Mouse (Mus musculus) kidney, embryonic 15.5 days (tissue): ENCODE measurements around the gene Pet100. TPM values are rescaled to one million over a fixed set of nuclear protein-coding genes. Genes with fewer than 3 reads are reported as not detected.
"Not testable (repeated sequence)": the region's sequence is repeated elsewhere in the genome, so short reads cannot be mapped to it uniquely, and the experiment has no call there.

Source experiments
- ATAC-seq: fragments of 200-750 bp; cut with Nextera tagmentation; replicated peaks from 2 replicates; pipeline ENCODE4 v1.8.0; 2017; ENCODE audit warnings: moderate TSS enrichment; ENCODE audit not compliant: low FRiP score
- H3K27ac ChIP-seq: fragments of 300-500 bp; sonication (generic); 2 replicates; pipeline ENCODE4 v1.5.1; 2015; ENCODE audit warnings: mild to moderate bottlenecking, inconsistent platforms
- H3K27me3 ChIP-seq: fragments of 300-500 bp; sonication (generic); 2 replicates; pipeline ENCODE4 v1.6.1; 2015; ENCODE audit warnings: inconsistent platforms
- H3K36me3 ChIP-seq: fragments of 300-500 bp; sonication (generic); 2 replicates; pipeline ENCODE4 v1.6.1; 2015; ENCODE audit warnings: inconsistent platforms
- H3K4me1 ChIP-seq: fragments of 300-500 bp; sonication (generic); 2 replicates; pipeline ENCODE4 v1.6.1; 2015; ENCODE audit warnings: inconsistent platforms
- H3K4me2 ChIP-seq: fragments of 300-500 bp; sonication (generic); 2 replicates; pipeline ENCODE4 v1.6.1; 2015; ENCODE audit warnings: moderate library complexity, mild to moderate bottlenecking, inconsistent platforms
- H3K4me3 ChIP-seq: fragments of 300-500 bp; sonication (generic); replicated peaks from 2 replicates; pipeline ENCODE4 v1.5.1; 2015; ENCODE audit warnings: mild to moderate bottlenecking, inconsistent platforms
- H3K9ac ChIP-seq: fragments of 300-500 bp; sonication (generic); 2 replicates; pipeline ENCODE4 v1.6.1; 2015; ENCODE audit warnings: mild to moderate bottlenecking, inconsistent platforms
- H3K9me3 ChIP-seq: fragments of 300-500 bp; sonication (generic); replicated peaks from 2 replicates; pipeline ENCODE4 v1.6.1; 2016; ENCODE audit warnings: inconsistent platforms
- WGBS: fragments of 180-500 bp; shearing (Covaris S2); methylation state at CpG from one replicate; pipeline ENCODE4 v1.1.7; 2015; ENCODE audit warnings: mixed read lengths; 5-methylcytosine and 5-hydroxymethylcytosine counted together
- polyA plus RNA-seq: library from polyadenylated mRNA; unstranded; fragments of >200 nt; fragmentation: Nextera tagmentation; extraction: Ambion mirVana; gene quantifications from 2 replicates; pipeline ENCODE4 v1.2.1, GENCODE M21; 2015

Gene Pet100
- 108 and 116 TPM in 2 replicates for polyA plus RNA-seq

DNA sequence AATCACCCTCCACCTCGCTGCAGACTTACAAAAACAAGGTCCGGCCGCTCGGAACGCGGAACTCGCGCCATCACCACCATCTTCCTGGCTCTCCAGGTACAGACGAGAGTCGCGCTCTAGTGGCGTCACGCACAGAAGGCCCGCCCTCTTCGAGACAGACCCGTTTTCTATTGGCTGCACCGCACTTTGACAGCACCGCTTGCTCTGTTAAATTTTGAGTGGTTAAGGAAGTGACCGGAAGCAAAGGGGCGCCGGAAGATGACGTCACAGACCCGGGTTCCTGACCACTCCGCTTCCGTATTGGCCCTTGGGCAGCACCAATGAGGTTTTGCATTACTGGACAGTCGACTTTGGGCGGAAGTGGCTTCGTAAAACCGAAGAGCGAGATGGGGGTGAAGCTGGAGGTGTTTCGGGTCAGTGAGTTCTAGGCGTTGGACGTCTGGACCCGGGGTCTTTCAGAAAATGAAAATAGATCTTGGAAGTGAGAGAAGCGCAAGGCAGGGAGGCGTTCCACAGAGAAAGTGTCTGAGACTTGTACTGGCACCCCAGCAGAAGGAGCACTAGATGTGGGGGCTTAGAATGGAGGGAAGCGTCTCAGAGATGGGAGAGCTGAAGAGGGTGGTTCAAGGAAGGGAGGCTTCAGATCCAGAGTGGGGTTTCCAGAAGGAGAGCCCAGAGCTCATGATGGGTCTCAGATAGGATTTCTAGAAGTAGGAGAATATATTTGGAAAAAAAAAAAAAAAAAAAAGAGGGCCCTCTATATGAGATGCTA lies at the start of gene Pet100, which contains the start of gene Xab2:
Gene Pet100, plus strand, starts transcription at position 350 of the 772 bp plus-strand sequence.
Gene Xab2, minus strand, starts transcription at position 118 of the 772 bp plus-strand sequence.
- Histone ChIP-seq H3K27ac (no peak within 1 kb of the TSS), H3K27me3 (no peaks in the 10 kb centered on the region), H3K9me3 (no peaks in the 10 kb centered on the region), H3K4me3 (peak within 1 kb of the TSS; percentile 90), H3K36me3 (peaks cover 32% of the 10 kb centered on the region), H3K9ac (peak within 1 kb of the TSS; percentile 78), H3K4me2 (peak within 1 kb of the TSS; percentile 84), H3K4me1 (peaks cover 16% of the 10 kb centered on the region)
- WGBS: under 1% methylated on average over 37 of the region's 37 CpGs
- peak; percentile 98 for ATAC-seq

DNA sequence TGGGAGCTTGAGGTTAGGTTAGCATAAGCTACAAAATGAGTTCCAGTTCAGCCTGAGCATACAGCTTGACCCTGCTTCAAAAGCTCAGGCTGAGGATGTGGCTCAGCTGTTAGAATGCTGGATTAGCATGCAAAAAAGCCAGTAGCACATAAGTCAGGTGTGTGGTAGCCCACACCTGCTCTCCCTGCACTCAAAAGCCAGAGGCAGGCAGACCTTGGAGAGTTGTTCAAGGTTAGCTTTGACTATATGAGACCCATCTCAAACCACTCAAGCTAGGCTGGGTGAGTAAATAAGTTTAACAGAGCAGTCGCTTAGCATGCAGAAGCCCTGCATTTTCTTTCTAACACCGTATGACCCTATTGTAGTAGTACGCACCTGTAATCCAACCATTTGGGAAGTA lies 46.8 kb upstream of the Pet100 start:
- H3K9me3 ChIP-seq: no peaks in the 10 kb centered on the region
- no peak overlapping the region for H3K27ac ChIP-seq
- H3K27me3 ChIP-seq: no peaks in the 10 kb centered on the region
- 94% methylated on average over 3 of the region's 3 CpGs for WGBS
- H3K4me2 ChIP-seq: no peak overlapping the region
- H3K4me1 ChIP-seq: no peaks in the 10 kb centered on the region
- no peak overlapping the region for H3K9ac ChIP-seq
- no peak overlapping the region for H3K4me3 ChIP-seq
- H3K36me3 ChIP-seq: no peaks in the 10 kb centered on the region
- ATAC-seq: no peak

GRCm38 (mm10) chr8:3576211-3576960 lies 45.0 kb upstream of the Pet100 start:
- no peaks in the 10 kb centered on the region for H3K36me3 ChIP-seq
- ATAC-seq: no peak
- no peak overlapping the region for H3K27ac ChIP-seq
- H3K9me3 ChIP-seq: no peaks in the 10 kb centered on the region
- H3K4me2 ChIP-seq: no peak overlapping the region
- H3K9ac ChIP-seq: no peak overlapping the region
- 74% methylated on average over 15 of the region's 15 CpGs for WGBS
- no peaks in the 10 kb centered on the region for H3K4me1 ChIP-seq
- H3K27me3 ChIP-seq: no peaks in the 10 kb centered on the region
- H3K4me3 ChIP-seq: no peak overlapping the region

- Histone ChIP-seq H3K27me3 (no peaks in the 10 kb centered on the region), H3K9ac (no peak overlapping the region), H3K9me3 (no peaks in the 10 kb centered on the region), H3K27ac (no peak overlapping the region), H3K4me3 (no peak overlapping the region), H3K4me2 (no peak overlapping the region), H3K4me1 (no peaks in the 10 kb centered on the region), H3K36me3 (no peaks in the 10 kb centered on the region)
- ATAC-seq: peak; percentile 65
- WGBS: 70% methylated on average over 9 of the region's 9 CpGs
These were observed 41.7 kb upstream of the Pet100 start for GRCm38 (mm10) chr8:3579390-3580364.

DNA sequence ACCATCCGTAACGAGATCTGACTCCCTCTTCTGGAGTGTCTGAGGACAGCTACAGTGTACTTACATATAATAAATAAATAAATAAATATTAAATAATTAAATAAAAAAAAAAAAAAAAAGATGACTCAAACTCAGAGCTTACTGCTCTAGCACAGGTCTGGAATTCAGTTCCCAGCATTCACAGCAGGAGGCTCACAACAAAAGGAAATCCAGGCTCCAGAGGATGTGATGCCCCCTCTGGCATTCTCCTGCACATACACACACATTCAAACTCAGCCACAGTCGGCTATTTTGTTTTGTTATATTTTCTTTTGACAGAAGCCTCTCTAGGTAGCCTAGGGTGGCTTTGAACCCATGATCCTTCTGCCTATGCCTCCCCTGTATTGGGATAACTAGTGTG lies 39.4 kb upstream of the Pet100 start:
- not testable (repeated sequence) for H3K9ac ChIP-seq, H3K9me3 ChIP-seq, H3K4me2 ChIP-seq, H3K27ac ChIP-seq, H3K4me3 ChIP-seq, H3K36me3 ChIP-seq, H3K27me3 ChIP-seq, H3K4me1 ChIP-seq, ATAC-seq
- WGBS: 92% methylated on average over 2 of the region's 3 CpGs

DNA sequence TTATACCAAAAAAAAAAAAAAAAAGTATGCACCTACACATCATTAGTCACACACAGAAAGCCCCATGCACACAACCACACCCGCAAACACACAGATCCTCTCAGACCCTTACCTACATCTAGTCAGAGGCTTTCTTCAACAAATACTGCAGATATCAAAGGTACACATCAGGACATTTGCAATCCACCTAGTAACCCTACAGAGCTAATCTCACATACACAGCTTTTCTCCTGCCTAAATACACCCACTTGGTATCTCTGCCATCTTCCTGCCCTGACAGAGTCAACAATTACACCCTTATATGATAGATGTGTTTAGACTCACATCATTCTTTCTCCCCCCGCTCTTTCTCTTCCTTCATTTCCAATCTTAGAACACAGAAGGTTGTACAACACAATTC lies 34.9 kb upstream of the Pet100 start:
- Histone ChIP-seq H3K27ac (no peak overlapping the region), H3K9ac (no peak overlapping the region), H3K4me3 (no peak overlapping the region), H3K36me3 (no peaks in the 10 kb centered on the region), H3K27me3 (peaks cover 17% of the 10 kb centered on the region; the same call in 1 of the 2 replicates), H3K4me1 (peaks cover 12% of the 10 kb centered on the region), H3K9me3 (no peaks in the 10 kb centered on the region), H3K4me2 (no peak overlapping the region)
- ATAC-seq: no peak
- 84% methylated on average over 2 of the region's 2 CpGs for WGBS

DNA sequence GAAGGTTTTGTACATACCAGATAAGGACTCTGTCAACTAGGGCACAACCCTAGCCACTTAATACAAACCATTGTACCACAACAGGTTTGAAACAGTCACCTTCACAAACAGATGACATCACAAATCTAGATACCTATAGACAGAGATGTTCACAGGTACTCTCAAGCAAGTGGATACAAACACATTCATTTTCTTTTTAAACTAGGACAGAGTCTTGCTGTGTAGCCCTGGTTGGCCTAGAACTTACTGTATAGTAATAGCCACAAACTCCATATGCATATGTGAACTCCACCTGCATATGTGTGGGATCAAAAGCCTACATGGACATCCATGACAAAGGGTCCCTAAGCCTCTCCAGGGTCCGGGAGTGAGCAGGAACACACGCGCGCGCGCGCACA lies 34.4 kb upstream of the Pet100 start, which contains the start of gene Camsap3:
Gene Camsap3, plus strand, starts transcription at position 301 of the 398 bp plus-strand sequence.
- Histone ChIP-seq H3K9ac (peak within 1 kb of the TSS; percentile 73), H3K4me3 (peak within 1 kb of the TSS; percentile 78), H3K36me3 (no peaks in the 10 kb centered on the region), H3K27me3 (peaks cover 17% of the 10 kb centered on the region; the same call in 1 of the 2 replicates), H3K9me3 (no peaks in the 10 kb centered on the region), H3K27ac (peak within 1 kb of the TSS; percentile 82), H3K4me1 (peaks cover 12% of the 10 kb centered on the region), H3K4me2 (peak within 1 kb of the TSS; percentile 91)
- whole genome bisulfite sequencing: 4% methylated on average over 7 of the region's 7 CpGs
- no peak for ATAC-seq

DNA sequence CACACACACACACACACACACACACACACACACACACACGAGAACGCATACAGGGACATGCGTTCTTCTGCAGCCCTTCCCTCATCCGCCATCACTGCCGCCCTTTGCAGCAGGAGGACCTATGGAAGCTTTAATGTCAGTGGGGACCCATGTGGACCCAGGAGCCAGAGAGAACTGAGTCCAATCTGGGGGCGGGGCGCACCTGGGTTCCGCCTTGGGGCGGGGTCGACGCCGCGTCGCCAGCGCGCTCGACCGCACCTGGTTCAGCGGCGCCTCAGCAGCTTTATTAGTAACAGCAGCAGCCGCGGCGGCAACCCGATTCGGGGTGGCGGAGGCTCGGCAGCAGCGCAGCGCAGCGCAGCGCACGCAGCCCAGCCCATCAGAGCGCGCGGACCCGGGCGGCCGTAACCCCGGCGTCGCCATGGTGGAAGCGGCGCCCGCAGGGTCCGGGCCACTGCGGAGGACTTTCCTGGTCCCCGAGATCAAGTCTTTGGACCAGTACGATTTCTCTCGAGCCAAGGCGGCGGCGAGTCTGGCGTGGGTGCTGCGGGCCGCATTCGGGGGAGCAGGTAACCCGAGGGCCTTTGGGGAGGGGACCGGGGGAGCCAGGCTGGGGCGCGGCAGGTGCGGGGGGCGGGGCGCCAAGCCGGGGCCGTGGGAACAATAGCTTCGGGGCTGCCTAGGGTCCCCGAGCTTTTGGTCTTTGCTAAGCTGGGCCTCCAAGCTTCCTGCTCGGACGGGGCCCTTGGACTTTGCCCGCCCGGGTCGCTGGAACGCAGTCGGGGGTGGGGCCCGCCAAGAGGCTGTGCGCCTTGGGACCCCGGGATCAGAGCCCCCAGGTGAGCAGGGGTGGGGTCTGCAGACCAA lies 33.7 kb upstream of the Pet100 start:
- H3K27me3 ChIP-seq: peaks cover 17% of the 10 kb centered on the region; the same call in 1 of the 2 replicates
- no peaks in the 10 kb centered on the region for H3K9me3 ChIP-seq
- peak; percentile 83 for ATAC-seq
- H3K4me2 ChIP-seq: peak overlapping the region; percentile 91
- under 1% methylated on average over 69 of the region's 77 CpGs for WGBS
- H3K36me3 ChIP-seq: no peaks in the 10 kb centered on the region
- H3K9ac ChIP-seq: peak overlapping the region; percentile 73
- peaks cover 12% of the 10 kb centered on the region for H3K4me1 ChIP-seq
- H3K4me3 ChIP-seq: peak overlapping the region; percentile 78
- H3K27ac ChIP-seq: peak overlapping the region; percentile 82

DNA sequence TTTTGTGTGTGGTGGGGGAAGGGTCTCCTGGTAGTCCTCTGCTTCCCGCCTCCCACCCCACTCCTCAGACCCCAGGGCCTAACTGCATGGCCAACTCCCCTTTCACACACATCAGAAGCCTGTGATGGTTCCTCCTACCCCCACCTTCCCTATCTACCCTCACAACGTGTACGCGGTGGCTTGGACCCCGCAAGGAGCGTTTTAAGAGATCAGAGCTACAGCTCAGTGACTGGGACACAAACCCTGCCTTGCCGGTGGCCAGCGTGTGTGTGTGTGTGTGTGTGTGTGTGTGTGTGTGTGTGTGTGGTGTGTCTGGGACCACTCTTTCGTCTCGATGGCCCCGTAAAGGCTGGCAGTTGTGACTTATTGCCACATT lies 33.1 kb upstream of the Pet100 start:
- 6% methylated on average over 11 of the region's 11 CpGs for whole genome bisulfite sequencing
- H3K27me3 ChIP-seq: peaks cover 17% of the 10 kb centered on the region; the same call in 1 of the 2 replicates
- no peaks in the 10 kb centered on the region for H3K9me3 ChIP-seq
- H3K4me1 ChIP-seq: peaks cover 12% of the 10 kb centered on the region
- peak overlapping the region; percentile 73 for H3K9ac ChIP-seq
- ATAC-seq: peak; percentile 45; the same call in 1 of the 2 replicates
- peak overlapping the region; percentile 78 for H3K4me3 ChIP-seq
- H3K4me2 ChIP-seq: peak overlapping the region; percentile 91
- H3K36me3 ChIP-seq: no peaks in the 10 kb centered on the region
- H3K27ac ChIP-seq: peak overlapping the region; percentile 82

- ATAC-seq: no peak
- Histone ChIP-seq H3K4me1 (peaks cover 3% of the 10 kb centered on the region; the same call in 1 of the 2 replicates), H3K36me3 (peaks cover 2% of the 10 kb centered on the region; the same call in 1 of the 2 replicates), H3K4me2 (no peak overlapping the region), H3K27me3 (no peaks in the 10 kb centered on the region), H3K9me3 (no peaks in the 10 kb centered on the region), H3K4me3 (no peak overlapping the region), H3K9ac (no peak overlapping the region), H3K27ac (no peak overlapping the region)
- WGBS: 66% methylated on average over 3 of the region's 3 CpGs
These were observed 27.9 kb upstream of the Pet100 start for GRCm38 (mm10) chr8:3593470-3593869.
